Mouse (Mus musculus): Measurements from ENCODE around the gene Angptl2. TPM values are rescaled to one million over a fixed set of nuclear protein-coding genes. Genes with fewer than 3 reads are reported as not detected.

Angptl2 gene
- polyA plus RNA-seq, 1 experiment from 2014 or later = 62.6 TPM

DNA sequence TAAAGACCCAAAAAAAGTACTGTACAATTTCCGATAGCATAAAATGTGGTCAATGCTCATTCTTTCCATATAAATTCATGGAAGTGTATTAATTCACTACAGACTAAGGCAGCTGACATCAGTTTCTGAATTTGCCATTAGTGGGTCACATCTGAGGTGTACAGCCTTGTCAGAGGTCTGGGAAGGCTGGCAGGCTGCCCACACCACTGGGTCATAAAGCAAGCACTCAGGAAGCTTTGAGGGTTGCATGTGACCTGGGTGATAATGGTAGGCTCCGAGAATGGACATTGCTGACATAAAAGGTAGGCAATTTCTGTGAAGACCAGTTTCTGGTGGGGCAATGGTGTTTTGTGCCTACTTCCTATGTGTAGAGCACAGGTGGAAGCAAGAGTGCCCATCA is 28.0 kb upstream of the Angptl2 start:
- H3K36me3 ChIP-seq (ENCODE audit: control insufficient read depth, insufficient read depth, low read length) = no peaks in the 10 kb centered on the region
- no peaks in the 10 kb centered on the region; the same call in 1 of the 2 replicates for H3K4me1 ChIP-seq (ENCODE audit: control insufficient read depth, insufficient read depth, low read length)
- no peak overlapping the region for H3K4me2 ChIP-seq (ENCODE audit: low read depth, low read length)
- no peaks in the 10 kb centered on the region for H3K27me3 ChIP-seq (replicated peaks; ENCODE audit: control insufficient read depth, insufficient read depth, low read length)
- no peak overlapping the region for H3K4me3 ChIP-seq (ENCODE audit: low read depth, low read length)
- no peaks in the 10 kb centered on the region for H3K9me3 ChIP-seq (ENCODE audit: control insufficient read depth, low read length)
- DNase-seq (ENCODE audit: low spot score) = no peak
- WGBS = 82% methylated on average over 2 of the region's 2 CpGs
- ATAC-seq (ENCODE audit: low read depth) = no peak
- no peak overlapping the region for H3K9ac ChIP-seq (ENCODE audit: low read depth, low read length)
- H3K27ac ChIP-seq (replicated peaks; ENCODE audit: low read depth, low read length) = no peak overlapping the region

DNA sequence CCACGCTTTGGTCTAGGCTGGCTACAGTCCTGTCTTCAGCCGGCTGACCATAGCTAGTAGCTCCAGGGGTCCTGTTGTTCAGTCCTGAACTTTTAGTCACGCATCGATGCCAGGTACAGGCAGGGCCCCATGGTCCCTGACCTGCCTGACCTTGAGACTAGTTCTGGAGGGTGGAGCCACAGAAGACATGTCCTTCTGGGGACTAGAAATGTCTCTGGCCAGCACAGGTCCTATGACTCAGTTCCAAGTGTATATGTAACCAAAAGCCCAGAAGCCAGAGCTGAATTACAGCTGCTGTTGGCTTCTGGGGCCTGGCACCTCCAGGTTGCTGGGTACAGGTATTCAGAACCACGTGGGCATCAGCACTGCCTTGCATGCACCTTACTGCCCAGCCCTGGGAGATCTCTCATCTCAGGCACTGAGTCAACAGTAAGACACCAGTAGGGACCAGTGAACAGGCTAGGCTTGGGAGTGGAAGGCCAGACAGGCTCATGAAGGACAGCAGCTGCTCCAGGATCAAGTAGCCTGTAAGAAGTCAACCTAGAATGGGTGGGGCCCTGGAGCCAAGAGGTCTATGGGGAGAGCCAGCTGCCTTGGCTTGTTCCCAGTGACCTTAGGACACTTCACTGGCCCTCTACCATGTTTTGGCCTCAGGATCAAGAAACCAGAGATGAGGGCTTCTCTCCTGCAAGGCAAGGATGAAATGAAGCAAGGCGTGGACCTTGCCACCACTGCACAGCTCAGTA is 26.8 kb upstream of the Angptl2 start:
- ATAC-seq (ENCODE audit: low read depth) = no peak

GRCm38 (mm10) chr2:33189976-33190375 is 25.9 kb upstream of the Angptl2 start:
- no peak overlapping the region for H3K9ac ChIP-seq (ENCODE audit: low read depth, low read length)
- DNase-seq (ENCODE audit: low spot score) (no peak), ATAC-seq (ENCODE audit: low read depth) (no peak)
- no peaks in the 10 kb centered on the region for H3K36me3 ChIP-seq (ENCODE audit: control insufficient read depth, insufficient read depth, low read length)
- H3K27me3 ChIP-seq (replicated peaks; ENCODE audit: control insufficient read depth, insufficient read depth, low read length) = no peaks in the 10 kb centered on the region
- H3K27ac ChIP-seq (replicated peaks; ENCODE audit: low read depth, low read length) = no peak overlapping the region
- no peaks in the 10 kb centered on the region; the same call in none of the 2 replicates for H3K4me1 ChIP-seq (ENCODE audit: control insufficient read depth, insufficient read depth, low read length)
- H3K4me2 ChIP-seq (ENCODE audit: low read depth, low read length) = no peak overlapping the region
- no peak overlapping the region for H3K4me3 ChIP-seq (ENCODE audit: low read depth, low read length)
- 89% methylated on average over 3 of the region's 3 CpGs for WGBS
- no peaks in the 10 kb centered on the region for H3K9me3 ChIP-seq (ENCODE audit: control insufficient read depth, low read length)

More for the DNA sequence above, 26.8 kb upstream of the Angptl2 start:
- H3K9me3 ChIP-seq (ENCODE audit: control insufficient read depth, low read length) = no peaks in the 10 kb centered on the region
- 88% methylated on average over 6 of the region's 6 CpGs for WGBS
- DNase-seq (ENCODE audit: low spot score) = no peak
- no peak overlapping the region for H3K4me3 ChIP-seq (ENCODE audit: low read depth, low read length)
- H3K36me3 ChIP-seq (ENCODE audit: control insufficient read depth, insufficient read depth, low read length) = no peaks in the 10 kb centered on the region
- no peaks in the 10 kb centered on the region for H3K27me3 ChIP-seq (replicated peaks; ENCODE audit: control insufficient read depth, insufficient read depth, low read length)
- no peak overlapping the region for H3K27ac ChIP-seq (replicated peaks; ENCODE audit: low read depth, low read length)
- no peak overlapping the region for H3K9ac ChIP-seq (ENCODE audit: low read depth, low read length)
- no peak overlapping the region for H3K4me2 ChIP-seq (ENCODE audit: low read depth, low read length)
- no peaks in the 10 kb centered on the region; the same call in none of the 2 replicates for H3K4me1 ChIP-seq (ENCODE audit: control insufficient read depth, insufficient read depth, low read length)

- no peaks in the 10 kb centered on the region for H3K9me3 ChIP-seq (ENCODE audit: control insufficient read depth, low read length)
- no peaks in the 10 kb centered on the region for H3K27me3 ChIP-seq (replicated peaks; ENCODE audit: control insufficient read depth, insufficient read depth, low read length)
- ATAC-seq (ENCODE audit: low read depth) (no peak), DNase-seq (ENCODE audit: low spot score) (no peak)
- 68% methylated on average over 14 of the region's 14 CpGs for WGBS
- no peak overlapping the region for H3K4me3 ChIP-seq (ENCODE audit: low read depth, low read length)
- H3K4me2 ChIP-seq (ENCODE audit: low read depth, low read length) = no peak overlapping the region
- no peak overlapping the region for H3K9ac ChIP-seq (ENCODE audit: low read depth, low read length)
- peaks cover 4% of the 10 kb centered on the region; the same call in 1 of the 2 replicates for H3K4me1 ChIP-seq (ENCODE audit: control insufficient read depth, insufficient read depth, low read length)
- H3K27ac ChIP-seq (replicated peaks; ENCODE audit: low read depth, low read length) = no peak overlapping the region
- no peaks in the 10 kb centered on the region for H3K36me3 ChIP-seq (ENCODE audit: control insufficient read depth, insufficient read depth, low read length)
Measured at GRCm38 (mm10) chr2:33200368-33201068, 15.4 kb upstream of the Angptl2 start.

DNA sequence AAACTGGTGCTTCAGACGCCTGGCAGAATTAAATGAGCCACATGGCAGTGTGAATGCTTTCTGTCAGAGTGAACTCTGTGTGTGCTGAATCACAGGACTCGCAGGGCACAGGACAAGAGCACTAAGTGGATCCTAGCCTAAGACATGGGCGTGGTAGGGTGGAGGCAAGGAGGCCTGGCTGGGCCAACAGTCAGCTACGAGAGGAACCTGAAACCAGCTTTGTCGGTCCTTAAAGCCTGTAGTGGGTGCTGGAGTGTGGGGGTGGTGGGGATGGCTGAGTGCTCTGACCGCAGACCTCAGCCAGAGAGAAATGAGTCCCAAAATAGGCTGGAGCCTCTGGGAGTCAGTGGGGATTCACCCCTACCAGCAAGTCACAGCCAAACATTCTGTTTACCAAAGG is 12.6 kb upstream of the Angptl2 start:
- Histone ChIP-seq H3K9ac (ENCODE audit: low read depth, low read length) (no peak overlapping the region), H3K4me1 (ENCODE audit: control insufficient read depth, insufficient read depth, low read length) (peaks cover 11% of the 10 kb centered on the region; the same call in 1 of the 2 replicates), H3K27me3 (replicated peaks; ENCODE audit: control insufficient read depth, insufficient read depth, low read length) (no peaks in the 10 kb centered on the region), H3K4me2 (ENCODE audit: low read depth, low read length) (no peak overlapping the region), H3K4me3 (ENCODE audit: low read depth, low read length) (no peak overlapping the region), H3K27ac (replicated peaks; ENCODE audit: low read depth, low read length) (no peak overlapping the region), H3K9me3 (ENCODE audit: control insufficient read depth, low read length) (no peaks in the 10 kb centered on the region), H3K36me3 (ENCODE audit: control insufficient read depth, insufficient read depth, low read length) (no peaks in the 10 kb centered on the region)
- WGBS = 47% methylated on average over 6 of the region's 6 CpGs
- DNase-seq (ENCODE audit: low spot score) (peak; percentile 70), ATAC-seq (ENCODE audit: low read depth) (peak; percentile 44)

DNA sequence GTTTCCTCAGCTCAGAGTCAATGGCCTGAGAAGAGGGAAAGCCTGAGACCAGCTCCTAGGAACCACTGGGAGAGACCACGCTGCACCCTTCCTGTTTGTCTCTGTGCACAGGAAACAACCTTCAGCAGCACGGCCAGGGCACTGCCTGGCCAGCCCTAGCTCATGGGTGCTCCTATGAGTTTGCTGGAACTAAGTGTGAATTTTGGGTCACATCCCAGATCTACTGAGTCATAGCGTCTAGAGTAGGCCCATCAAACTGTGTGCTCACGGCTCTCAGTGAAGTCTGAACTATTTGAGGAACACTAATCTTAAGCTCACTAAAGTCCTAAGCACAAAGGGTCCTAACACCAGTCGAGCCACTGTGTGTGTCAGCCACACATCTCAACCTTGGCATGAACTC is 10.9 kb upstream of the Angptl2 start:
- peaks cover 11% of the 10 kb centered on the region; the same call in 1 of the 2 replicates for H3K4me1 ChIP-seq (ENCODE audit: control insufficient read depth, insufficient read depth, low read length)
- no peaks in the 10 kb centered on the region for H3K9me3 ChIP-seq (ENCODE audit: control insufficient read depth, low read length)
- H3K4me2 ChIP-seq (ENCODE audit: low read depth, low read length) = no peak overlapping the region
- DNase-seq (ENCODE audit: low spot score) (no peak), ATAC-seq (ENCODE audit: low read depth) (no peak)
- 84% methylated on average over 5 of the region's 5 CpGs for WGBS
- no peaks in the 10 kb centered on the region for H3K27me3 ChIP-seq (replicated peaks; ENCODE audit: control insufficient read depth, insufficient read depth, low read length)
- no peaks in the 10 kb centered on the region for H3K36me3 ChIP-seq (ENCODE audit: control insufficient read depth, insufficient read depth, low read length)
- no peak overlapping the region for H3K4me3 ChIP-seq (ENCODE audit: low read depth, low read length)
- no peak overlapping the region for H3K27ac ChIP-seq (replicated peaks; ENCODE audit: low read depth, low read length)
- H3K9ac ChIP-seq (ENCODE audit: low read depth, low read length) = no peak overlapping the region

GRCm38 (mm10) chr2:33205939-33206525 is 9.8 kb upstream of the Angptl2 start:
- H3K27ac ChIP-seq (replicated peaks; ENCODE audit: low read depth, low read length) = no peak overlapping the region
- no peak for DNase-seq (ENCODE audit: low spot score)
- H3K27me3 ChIP-seq (replicated peaks; ENCODE audit: control insufficient read depth, insufficient read depth, low read length) = no peaks in the 10 kb centered on the region
- 0 out of 2 replicates have a peak overlapping the region, but pooled peaks have one; percentile 14 for H3K9ac ChIP-seq (ENCODE audit: low read depth, low read length)
- H3K4me2 ChIP-seq (ENCODE audit: low read depth, low read length) = no peak overlapping the region
- H3K4me1 ChIP-seq (ENCODE audit: control insufficient read depth, insufficient read depth, low read length) = peaks cover 11% of the 10 kb centered on the region; the same call in 1 of the 2 replicates
- H3K4me3 ChIP-seq (ENCODE audit: low read depth, low read length) = no peak overlapping the region
- ATAC-seq (ENCODE audit: low read depth) = peak; percentile 42; the same call in 1 of the 2 replicates
- WGBS = 50% methylated on average over 14 of the region's 14 CpGs
- no peaks in the 10 kb centered on the region for H3K36me3 ChIP-seq (ENCODE audit: control insufficient read depth, insufficient read depth, low read length)
- no peaks in the 10 kb centered on the region for H3K9me3 ChIP-seq (ENCODE audit: control insufficient read depth, low read length)

DNA sequence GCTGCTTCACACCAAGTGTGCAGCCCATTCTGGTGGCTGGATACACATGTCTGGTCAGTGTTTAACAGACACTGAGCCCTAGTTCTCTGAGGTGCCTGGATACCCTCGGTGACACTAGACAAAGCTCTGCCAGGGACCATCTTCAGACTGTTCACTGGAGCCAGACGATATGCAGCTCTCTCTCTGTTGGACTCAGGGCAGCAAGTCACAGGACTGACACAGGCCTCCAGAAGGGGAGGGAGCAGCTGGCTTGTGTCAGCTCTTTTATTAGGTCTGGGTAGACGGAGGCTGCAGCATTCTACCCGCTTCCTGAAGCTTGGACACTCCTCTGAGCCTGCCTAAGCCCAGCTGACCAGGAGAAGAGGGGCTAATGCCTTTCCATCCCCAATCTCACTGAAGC is 8.8 kb upstream of the Angptl2 start:
- no peak overlapping the region for H3K4me2 ChIP-seq (ENCODE audit: low read depth, low read length)
- DNase-seq (ENCODE audit: low spot score) (no peak), ATAC-seq (ENCODE audit: low read depth) (no peak)
- no peak overlapping the region for H3K9ac ChIP-seq (ENCODE audit: low read depth, low read length)
- no peak overlapping the region for H3K4me3 ChIP-seq (ENCODE audit: low read depth, low read length)
- no peaks in the 10 kb centered on the region for H3K9me3 ChIP-seq (ENCODE audit: control insufficient read depth, low read length)
- peaks cover 11% of the 10 kb centered on the region; the same call in 1 of the 2 replicates for H3K4me1 ChIP-seq (ENCODE audit: control insufficient read depth, insufficient read depth, low read length)
- no peaks in the 10 kb centered on the region for H3K27me3 ChIP-seq (replicated peaks; ENCODE audit: control insufficient read depth, insufficient read depth, low read length)
- WGBS = 40% methylated on average over 4 of the region's 4 CpGs
- no peaks in the 10 kb centered on the region for H3K36me3 ChIP-seq (ENCODE audit: control insufficient read depth, insufficient read depth, low read length)
- no peak overlapping the region for H3K27ac ChIP-seq (replicated peaks; ENCODE audit: low read depth, low read length)
